Mouse (Mus musculus): ENCODE data around the gene Hmcn1. TPM values are rescaled to one million over a fixed set of nuclear protein-coding genes. Genes with fewer than 3 reads are reported as not detected.
A peak's percentile ranks its signal among the peaks of the same experiment; 100 is the strongest.

The Hmcn1 gene
- total RNA-seq, 2 experiments from 2014 or later: 12.3 to 20.5 TPM

- DNase-seq (ENCODE audit: low spot score in 2 of 2): no peak
Measured at GRCm38 (mm10) chr1:150886267-150886666, 107.0 kb downstream of the Hmcn1 start.

- DNase-seq (ENCODE audit: low spot score in 2 of 2): no peak
Measured at GRCm38 (mm10) chr1:150878421-150878820, 114.8 kb downstream of the Hmcn1 start.

GRCm38 (mm10) chr1:150877920-150878319 is 115.3 kb downstream of the Hmcn1 start:
- no peak for DNase-seq (ENCODE audit: low spot score in 2 of 2)

DNA sequence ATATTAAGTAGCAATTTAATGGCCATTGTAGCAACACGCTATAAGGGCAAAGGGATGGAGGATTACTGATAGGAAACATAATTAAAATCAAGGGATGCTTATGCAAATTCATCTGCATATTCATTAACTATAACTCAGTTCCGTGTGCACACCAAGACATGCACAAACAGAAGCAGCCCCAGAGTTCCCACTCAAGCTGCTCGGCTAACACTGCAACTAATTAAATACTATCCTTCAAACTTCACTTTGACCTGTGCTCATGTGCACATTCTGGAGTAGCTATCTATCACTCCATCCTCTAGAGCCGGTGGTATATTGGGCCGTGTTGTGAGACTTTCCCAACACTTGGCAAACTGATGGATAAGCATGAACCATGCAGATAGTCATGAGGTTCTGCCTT is 119.2 kb downstream of the Hmcn1 start:
- DNase-seq (ENCODE audit: low spot score in 2 of 2): no peak

DNA sequence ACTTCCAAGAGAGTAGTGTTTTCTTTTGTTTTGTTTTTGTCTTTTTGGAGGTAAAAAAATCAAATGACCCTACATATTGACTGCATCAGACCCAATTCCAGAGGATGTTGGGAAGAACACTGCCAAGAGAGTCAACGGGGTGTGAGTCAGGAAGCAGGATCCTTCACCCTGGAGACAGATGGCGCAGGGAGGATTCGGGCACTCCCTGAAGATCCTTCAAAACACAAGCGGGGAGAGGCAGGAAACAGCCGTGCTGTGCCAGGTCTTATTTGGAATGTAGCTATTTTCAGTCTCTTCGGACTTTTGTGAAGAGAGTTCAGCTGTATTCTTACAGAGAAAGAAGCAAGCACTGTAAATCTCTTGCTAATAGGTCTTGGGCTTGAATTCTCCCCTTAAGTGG is 120.0 kb downstream of the Hmcn1 start:
- peak in 1 of 2 experiments; percentile 11 for DNase-seq (ENCODE audit: low spot score in 2 of 2)

- no peak for DNase-seq (ENCODE audit: low spot score in 2 of 2)
Measured at GRCm38 (mm10) chr1:150872105-150872504, 121.1 kb downstream of the Hmcn1 start.

DNA sequence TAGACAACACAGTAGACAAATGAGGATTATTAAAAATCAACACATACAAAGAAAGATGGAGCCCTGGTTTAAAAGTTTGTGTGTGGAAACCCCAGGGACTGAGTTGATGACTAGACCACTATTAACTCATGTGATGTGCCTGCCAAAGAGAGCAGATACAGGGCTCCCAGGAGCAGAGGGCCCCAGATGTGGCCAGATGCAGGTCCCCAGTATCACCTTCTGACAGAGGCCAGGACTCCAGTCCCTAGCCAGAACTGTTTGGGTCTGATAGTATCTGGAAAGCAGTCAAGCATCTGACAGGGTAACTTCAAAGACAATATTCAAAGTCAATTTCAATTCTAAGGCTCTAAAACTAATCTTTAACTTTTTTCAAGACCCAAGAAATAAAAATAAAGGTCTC is 124.0 kb downstream of the Hmcn1 start:
- DNase-seq (ENCODE audit: low spot score in 2 of 2): no peak

DNA sequence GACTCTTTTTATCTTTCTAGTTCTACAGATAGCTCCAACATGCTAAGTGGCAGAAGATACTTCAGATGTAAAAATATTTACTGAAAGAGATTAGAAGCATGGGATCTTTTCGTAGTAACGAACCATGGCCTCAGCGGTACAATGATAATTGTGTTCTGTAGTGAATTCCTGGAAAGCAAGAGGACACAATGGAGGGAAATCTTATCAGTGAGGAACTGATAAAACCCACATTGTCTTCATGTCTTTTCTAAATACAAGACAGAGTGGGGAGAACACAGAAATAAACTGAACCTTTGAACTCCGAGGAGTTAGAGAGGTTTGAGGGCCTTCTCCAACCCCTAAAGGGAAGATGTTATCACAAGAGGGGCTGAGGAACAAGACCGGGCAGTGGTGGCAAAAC is 126.6 kb downstream of the Hmcn1 start:
- DNase-seq (ENCODE audit: low spot score in 2 of 2): no peak

DNA sequence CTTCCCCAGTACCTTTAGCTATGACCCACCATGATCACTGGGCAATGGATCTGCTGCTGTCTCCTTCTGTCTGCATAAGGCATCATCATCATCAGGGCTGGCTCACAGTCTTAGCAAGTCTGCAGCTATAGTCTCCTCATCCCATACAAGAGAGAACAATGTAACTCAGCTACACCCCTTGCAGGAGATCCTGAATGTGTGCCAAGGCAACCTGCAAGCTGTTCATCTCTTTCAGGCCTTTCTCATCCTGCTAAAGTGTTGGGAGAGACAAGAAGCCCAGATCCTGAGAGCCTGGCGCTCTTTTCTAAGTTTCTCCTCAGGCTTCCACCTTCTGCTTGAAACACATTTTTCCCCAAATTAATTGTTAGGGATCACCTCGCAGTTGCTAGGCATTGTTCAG is 135.5 kb downstream of the Hmcn1 start:
- DNase-seq (ENCODE audit: low spot score in 2 of 2): no peak

- no peak for DNase-seq (ENCODE audit: low spot score in 2 of 2)
Measured at GRCm38 (mm10) chr1:150833448-150833847, 159.8 kb downstream of the Hmcn1 start.

GRCm38 (mm10) chr1:150829851-150830250 is 163.4 kb downstream of the Hmcn1 start:
- no peak for DNase-seq (ENCODE audit: low spot score in 2 of 2)

DNA sequence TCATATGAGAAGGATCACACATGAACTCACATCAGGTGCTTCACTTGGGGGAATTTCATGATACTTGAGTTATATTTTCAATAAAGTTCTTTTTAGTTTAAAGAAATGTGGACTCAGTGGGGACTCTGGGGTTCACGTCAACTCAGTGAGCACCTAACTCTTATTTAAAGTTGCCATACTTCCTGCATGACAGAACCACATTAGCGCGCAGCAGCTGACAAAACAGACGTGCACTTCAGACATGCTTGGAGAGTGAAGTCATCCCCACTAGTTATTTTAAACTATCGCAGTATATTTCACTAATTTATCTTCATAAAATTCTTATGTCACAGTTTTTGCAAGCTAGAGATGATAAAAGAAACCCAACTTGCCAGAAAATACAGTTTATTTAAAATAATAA is 166.1 kb downstream of the Hmcn1 start:
- DNase-seq (ENCODE audit: low spot score in 2 of 2): no peak

GRCm38 (mm10) chr1:150824334-150825005 is 168.8 kb downstream of the Hmcn1 start:
- no peak for DNase-seq (ENCODE audit: low spot score in 2 of 2)

DNA sequence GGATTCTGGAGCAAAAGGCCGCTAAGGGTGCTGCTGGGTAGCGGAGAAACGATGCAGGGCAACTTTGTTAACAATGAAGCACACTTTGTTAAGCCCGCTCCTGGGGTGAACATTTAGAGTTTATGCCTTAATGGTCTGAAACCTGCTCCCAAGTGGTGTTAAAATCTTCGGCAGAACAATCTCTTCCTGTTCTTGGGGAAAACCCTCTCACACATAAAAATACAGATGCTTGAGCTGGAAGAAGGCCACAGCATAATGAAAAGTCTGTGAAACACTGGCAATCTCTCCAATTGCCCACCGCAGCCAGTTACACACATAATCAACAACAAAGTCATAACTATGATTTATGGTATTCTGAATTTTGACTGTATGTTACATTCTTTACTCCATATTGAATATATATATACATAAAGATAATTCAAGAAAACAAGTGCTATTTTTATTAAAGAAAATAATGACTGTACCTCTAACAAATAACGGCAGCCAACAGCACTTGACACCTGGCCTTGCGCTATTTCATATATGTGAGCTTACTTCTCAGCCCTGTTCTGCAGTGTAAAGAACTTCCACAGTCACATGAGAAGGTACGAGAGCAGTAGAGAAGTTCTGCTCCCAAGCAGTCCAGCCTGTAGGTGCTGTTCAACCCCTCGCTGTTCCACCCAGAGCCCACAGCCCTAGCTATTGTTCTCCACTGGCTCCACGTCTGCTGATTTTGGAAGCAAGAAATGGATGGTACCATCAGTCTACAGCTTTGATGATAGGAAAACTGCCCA is 177.0 kb downstream of the Hmcn1 start:
- no peak for DNase-seq (ENCODE audit: low spot score in 2 of 2)

DNA sequence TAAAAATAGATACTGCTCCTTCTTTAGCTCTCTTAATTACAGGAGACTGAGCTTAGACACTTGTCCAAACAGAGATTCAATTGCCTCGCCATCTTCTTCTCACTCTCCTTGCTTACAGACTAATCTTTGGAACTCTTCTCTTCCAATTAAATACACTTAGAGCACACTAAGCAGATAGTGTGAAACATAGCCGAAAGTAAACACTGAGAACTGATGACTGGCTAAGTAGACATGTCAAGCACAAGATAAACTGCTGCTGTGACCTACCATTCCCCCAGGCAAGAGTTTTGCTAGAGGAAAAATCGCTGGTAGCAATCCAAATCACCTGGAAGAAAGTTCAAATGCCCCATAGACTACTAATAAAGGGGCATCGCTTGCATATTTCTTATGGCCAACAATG is 178.3 kb downstream of the Hmcn1 start:
- no peak for DNase-seq (ENCODE audit: low spot score in 2 of 2)

GRCm38 (mm10) chr1:150813381-150813780 is 179.9 kb downstream of the Hmcn1 start:
- DNase-seq (ENCODE audit: low spot score in 2 of 2): no peak

- DNase-seq (ENCODE audit: low spot score in 2 of 2): no peak
Measured at GRCm38 (mm10) chr1:150806864-150807263, 186.4 kb downstream of the Hmcn1 start.

- DNase-seq (ENCODE audit: low spot score in 2 of 2): no peak
Measured at GRCm38 (mm10) chr1:150805466-150805865, 187.8 kb downstream of the Hmcn1 start.

GRCm38 (mm10) chr1:150804235-150805099 is 188.8 kb downstream of the Hmcn1 start:
- no peak for DNase-seq (ENCODE audit: low spot score in 2 of 2)

DNA sequence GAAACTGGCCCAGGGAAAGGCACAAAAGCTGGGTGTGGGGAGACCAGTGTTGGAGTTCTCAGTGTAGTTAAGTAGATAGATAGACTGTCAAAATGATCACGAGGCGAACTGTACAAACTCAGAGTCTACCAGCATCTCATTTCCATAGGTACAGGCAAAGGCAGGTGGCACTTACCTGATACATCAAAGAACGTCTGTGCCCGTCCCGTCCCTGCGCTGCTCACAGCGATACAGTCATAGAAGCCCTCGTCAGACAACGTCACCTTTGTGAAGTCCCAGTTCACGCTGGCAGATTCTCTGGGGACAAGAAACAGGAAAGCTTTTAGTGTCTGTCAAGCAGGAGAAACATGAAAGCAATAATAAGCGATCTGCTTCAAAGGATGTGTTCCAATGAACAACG is 190.6 kb downstream of the Hmcn1 start:
- DNase-seq (ENCODE audit: low spot score in 2 of 2): no peak

DNA sequence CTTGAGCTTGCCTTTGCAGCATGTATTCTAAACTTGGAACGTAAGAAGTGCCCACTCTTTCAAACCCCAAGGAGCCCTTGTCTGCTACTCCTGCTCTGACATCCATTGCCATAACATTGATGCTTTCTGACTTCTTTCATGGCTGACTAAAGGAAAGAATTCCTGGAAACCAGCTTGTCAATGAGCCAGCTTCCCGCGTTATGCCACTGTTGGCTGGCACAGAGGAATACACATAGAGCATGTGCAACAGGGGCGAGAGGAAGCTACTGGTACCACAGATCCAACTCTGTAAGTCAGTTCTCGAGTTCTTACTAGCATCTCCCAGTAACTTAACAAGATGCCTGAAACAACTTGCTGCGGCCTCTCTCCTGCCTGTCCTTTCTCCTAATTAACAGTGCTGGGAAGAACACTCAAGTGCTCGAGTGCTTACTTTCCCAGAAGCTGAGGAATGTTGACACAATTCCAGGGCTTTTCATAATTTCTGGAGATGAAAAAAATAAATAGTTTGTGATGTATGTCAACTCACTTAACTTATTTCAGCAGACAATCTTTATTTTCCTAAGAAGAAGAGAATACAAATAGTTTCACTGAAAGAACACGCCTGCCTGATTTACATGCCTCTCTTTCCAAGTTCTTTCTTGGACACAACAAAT is 192.5 kb downstream of the Hmcn1 start:
- no peak for DNase-seq (ENCODE audit: low spot score in 2 of 2)
